In the genomic region with DNA sequence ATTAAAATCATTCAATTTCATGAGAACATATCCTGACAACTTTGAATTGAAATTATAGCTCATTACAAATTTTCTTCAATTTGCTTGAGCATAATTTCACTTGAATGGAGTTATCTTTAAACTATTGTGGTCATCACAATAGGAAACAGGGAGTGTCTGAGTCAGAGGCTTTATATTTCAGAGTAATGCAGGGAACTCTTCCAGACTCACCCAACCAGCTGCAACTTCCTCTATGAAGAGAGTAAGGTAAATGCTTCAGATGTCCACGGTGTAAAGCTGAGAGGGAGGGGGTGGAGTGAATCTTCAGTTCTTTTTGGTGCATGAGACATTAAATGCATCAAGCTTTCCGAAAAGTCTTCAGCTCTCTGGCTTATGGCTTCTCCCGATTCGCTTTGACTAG, we compare ENCODE assay signal across 36 mouse cellular contexts. TPM values are rescaled to one million over a fixed set of nuclear protein-coding genes. Genes with fewer than 3 reads are reported as not detected.
"Had no signal": no experiment of that assay in that cellular context is flagged by ENCODE, and none has a peak within 500 bp of the region (broad histone marks: within the 10 kb centered on the region; RNA-seq: fewer than 3 reads in every experiment).

No protein-coding gene starts in this region.

- H3K9ac ChIP-seq: heart, embryonic 13.5 days; heart, embryonic 15.5 days; hindbrain, embryonic 14.5 days; intestine, embryonic 15.5 days; limb, embryonic 12.5 days; liver, embryonic 13.5 days had no signal

- ATAC-seq: hindbrain, embryonic 16.5 days; inflammation-experienced regulatory T-cells, adult 6 months; intestine, embryonic 15.5 days; intestine, postnatal 0 days had no signal

- H3K4me1 ChIP-seq: heart, embryonic 10.5 days; heart, embryonic 13.5 days; heart, embryonic 15.5 days; intestine, embryonic 15.5 days; limb, embryonic 10.5 days; limb, embryonic 12.5 days; liver, embryonic 13.5 days had no signal

- H3K36me3 ChIP-seq: heart, embryonic 10.5 days; heart, embryonic 13.5 days; heart, embryonic 15.5 days; intestine, embryonic 15.5 days; limb, embryonic 10.5 days; limb, embryonic 12.5 days; liver, embryonic 13.5 days had no signal

- H3K4me2 ChIP-seq: heart, embryonic 13.5 days; heart, embryonic 15.5 days; hindbrain, embryonic 14.5 days; intestine, embryonic 15.5 days; limb, embryonic 12.5 days; liver, embryonic 11.5 days; liver, embryonic 13.5 days had no signal

- H3K27ac ChIP-seq: gastrocnemius, adult 2 months; heart, embryonic 10.5 days; heart, embryonic 13.5 days; heart, embryonic 15.5 days; hindbrain, embryonic 14.5 days; intestine, embryonic 15.5 days; layer of hippocampus, adult 2 months; left cerebral cortex, adult 2 months; limb, embryonic 10.5 days; limb, embryonic 12.5 days; liver, embryonic 13.5 days had no signal

- H3K4me3 ChIP-seq: gastrocnemius, adult 2 months; heart, embryonic 10.5 days; heart, embryonic 13.5 days; heart, embryonic 15.5 days; intestine, embryonic 15.5 days; layer of hippocampus, adult 2 months; left cerebral cortex, adult 2 months; limb, embryonic 10.5 days; limb, embryonic 12.5 days; liver, embryonic 13.5 days had no signal

- DNase-seq: gastrocnemius, adult 2 months; gastrocnemius, postnatal 10 days; gastrocnemius, postnatal 25 days; heart, adult 18-20 months; heart, postnatal 14 days; heart, postnatal 36 days; kidney, adult 18-20 months; kidney, adult 8-10 months; kidney, postnatal 10 days; kidney, postnatal 25 days; kidney, postnatal 4 days; liver; liver, embryonic 13.5 days had no signal

- H3K27me3 ChIP-seq: heart, embryonic 13.5 days; heart, embryonic 15.5 days; intestine, embryonic 15.5 days; limb, embryonic 12.5 days; liver, embryonic 13.5 days had no signal

- H3K9me3 ChIP-seq: heart, embryonic 10.5 days; heart, embryonic 13.5 days; heart, embryonic 15.5 days; intestine, embryonic 15.5 days; limb, embryonic 10.5 days; limb, embryonic 12.5 days; liver, embryonic 13.5 days had no signal

RNA-seq across cellular contexts. Expression of gene Serpinb7, which starts 23.0 kb away (rescaled TPM):
- total RNA-seq: gastrocnemius, postnatal 10 days; gastrocnemius, postnatal 25 days; gastrocnemius, postnatal 4 days; granulocyte monocyte progenitor cell, adult 5-6 weeks; heart, adult 18-20 months; heart, adult 8-10 months; heart, postnatal 14 days; heart, postnatal 36 days; hematopoietic stem cell, adult 5-6 weeks; layer of hippocampus, adult 2 months; layer of hippocampus, postnatal 10 days; layer of hippocampus, postnatal 25 days; left cerebral cortex, adult 2 months; left cerebral cortex, postnatal 14 days; left cerebral cortex, postnatal 36 days had no signal
- polyA plus RNA-seq: heart, embryonic 10.5 days; heart, embryonic 13.5 days; heart, postnatal 0 days; hindbrain, embryonic 11.5 days; hindbrain, embryonic 14.5 days; hindbrain, embryonic 16.5 days; inflammation-experienced regulatory T-cells, adult 6 months; intestine, postnatal 0 days; limb, embryonic 10.5 days; limb, embryonic 12.5 days; liver, embryonic 13.5 days had no signal
